Mouse (Mus musculus): ENCODE measurements around the gene Rab4a. TPM values are rescaled to one million over a fixed set of nuclear protein-coding genes. Genes with fewer than 3 reads are reported as not detected.
A peak's percentile ranks its signal among the peaks of the same experiment; 100 is the strongest.

Rab4a gene
- total and polyA plus RNA-seq, 3 experiments: 22.2 to 44.6 TPM; not detected in 1

GRCm38 (mm10) chr8:123858941-123859647, 53.3 kb downstream of the Rab4a start (continued):
- TF ChIP-seq RCOR1 (IDR thresholded peaks at IDR 0.05; ENCODE audit: low read depth, low read length): no peak
- no peak for TF ChIP-seq TAL1 (IDR thresholded peaks at IDR 0.05; ENCODE audit: low read length)
- TF ChIP-seq NELFE (IDR thresholded peaks at IDR 0.05; ENCODE audit: low read depth, low read length): peak; percentile 75
- no peak for TF ChIP-seq EP300 (IDR thresholded peaks at IDR 0.05; ENCODE audit: low read depth in 1 of 2, low read length in 2 of 2)
- TF ChIP-seq MEF2A (IDR thresholded peaks at IDR 0.05; ENCODE audit: extremely low read depth, insufficient replicate concordance, low read depth, low read length, poor library complexity, severe bottlenecking): no peak
- TF ChIP-seq MXI1 (IDR thresholded peaks at IDR 0.05; ENCODE audit: low read depth, low read length): peak; percentile 54; the same call in 1 of the 2 replicates
- 0 out of 2 replicates have a peak, but pooled peaks have one; percentile 54 for TF ChIP-seq ELF1 (IDR thresholded peaks at IDR 0.05; ENCODE audit: low read depth, low read length)
- TF ChIP-seq CHD1 (IDR thresholded peaks at IDR 0.05; ENCODE audit: low read depth, low read length): 0 out of 2 replicates have a peak, but pooled peaks have one; percentile 34
- peak; percentile 56 for TF ChIP-seq TCF12 (IDR thresholded peaks at IDR 0.05; ENCODE audit: low read depth, low read length)
- no peak for TF ChIP-seq RAD21 (IDR thresholded peaks at IDR 0.05; ENCODE audit: low read depth, low read length)
- TF ChIP-seq JUND (IDR thresholded peaks at IDR 0.05; ENCODE audit: low read depth, low read length): no peak

GRCm38 (mm10) chr8:123859648-123860259, 54.0 kb downstream of the Rab4a start, which contains the start of gene Ccsap:
TSS of gene Ccsap (minus strand) at chr8:123860209.
- Histone ChIP-seq H3K27me3 (ENCODE audit: control insufficient read depth in 1 of 2, insufficient read depth in 2 of 2, low read length in 2 of 2) (no peaks in the 10 kb centered on the region), H3K27ac (ENCODE audit: control insufficient read depth, low read depth, low read length) (peak within 1 kb of the TSS; percentile 56)
- no peak for DNase-seq (ENCODE audit: low read depth, low spot score)

GRCm38 (mm10) chr8:123860386-123860785, 54.6 kb downstream of the Rab4a start:
- H3K4me3 ChIP-seq (ENCODE audit: control insufficient read depth in 1 of 2, insufficient read depth in 1 of 2, low read depth in 2 of 2, low read length in 2 of 2): peak overlapping the region in 1 of 2 experiments; percentile 83; a peak in 1 of 4 replicates

More at GRCm38 (mm10) chr8:123859648-123860259, 54.0 kb downstream of the Rab4a start, which contains the start of gene Ccsap:
- Histone ChIP-seq H3K4me1 (ENCODE audit: control insufficient read depth in 1 of 2, insufficient read depth in 2 of 2, low read length in 2 of 2) (peaks cover 4 to 31% of the 10 kb centered on the region in 2 experiments), H3K4me3 (ENCODE audit: control insufficient read depth in 1 of 2, insufficient read depth in 1 of 2, low read depth in 2 of 2, low read length in 2 of 2) (peak within 1 kb of the TSS; percentile 83 to 94), H3K36me3 (ENCODE audit: control insufficient read depth in 1 of 2, insufficient read depth in 2 of 2, low read length in 2 of 2) (peaks cover 0 to 23% of the 10 kb centered on the region in 2 experiments; a peak in 2 of 4 replicates), H3K9ac (ENCODE audit: control insufficient read depth, low read depth, low read length, poor library complexity, severe bottlenecking) (peak within 1 kb of the TSS; percentile 86), H3K79me2 (ENCODE audit: control insufficient read depth, insufficient read depth, low read length, poor library complexity) (peaks cover 38% of the 10 kb centered on the region), H3K9me3 (replicated peaks; ENCODE audit: insufficient read depth, low read length) (no peaks in the 10 kb centered on the region)
- TF ChIP-seq SIN3A (IDR thresholded peaks at IDR 0.05; ENCODE audit: low read length): 0 out of 2 replicates have a peak, but pooled peaks have one; percentile 6
- no peak for TF ChIP-seq RAD21 (IDR thresholded peaks at IDR 0.05; ENCODE audit: low read depth, low read length)

More at GRCm38 (mm10) chr8:123860386-123860785, 54.6 kb downstream of the Rab4a start:
- TF ChIP-seq UBTF (IDR thresholded peaks at IDR 0.05; ENCODE audit: borderline replicate concordance, insufficient read depth, low read depth, low read length): no peak
- no peak for TF ChIP-seq RAD21 (IDR thresholded peaks at IDR 0.05; ENCODE audit: low read depth, low read length)
- no peak for TF ChIP-seq HCFC1 (IDR thresholded peaks at IDR 0.05; ENCODE audit: low read depth, low read length)
- TF ChIP-seq ZC3H11A (IDR thresholded peaks at IDR 0.05; ENCODE audit: low read depth, low read length): no peak
- no peaks in the 10 kb centered on the region for H3K27me3 ChIP-seq (ENCODE audit: control insufficient read depth in 1 of 2, insufficient read depth in 2 of 2, low read length in 2 of 2)
- H3K4me1 ChIP-seq (ENCODE audit: control insufficient read depth in 1 of 2, insufficient read depth in 2 of 2, low read length in 2 of 2): peaks cover 6 to 28% of the 10 kb centered on the region in 2 experiments
- no peak overlapping the region for H3K9ac ChIP-seq (ENCODE audit: control insufficient read depth, low read depth, low read length, poor library complexity, severe bottlenecking)
- no peaks in the 10 kb centered on the region for H3K9me3 ChIP-seq (replicated peaks; ENCODE audit: insufficient read depth, low read length)
- no peak overlapping the region for H3K27ac ChIP-seq (ENCODE audit: control insufficient read depth, low read depth, low read length)
- H3K36me3 ChIP-seq (ENCODE audit: control insufficient read depth in 1 of 2, insufficient read depth in 2 of 2, low read length in 2 of 2): peaks cover 0 to 20% of the 10 kb centered on the region in 2 experiments; a peak in 2 of 4 replicates
- H3K79me2 ChIP-seq (ENCODE audit: control insufficient read depth, insufficient read depth, low read length, poor library complexity): peaks cover 35% of the 10 kb centered on the region
- DNase-seq (ENCODE audit: low read depth, low spot score): no peak
